Mouse (Mus musculus): ENCODE measurements around the gene Zfp386. TPM values are rescaled to one million over a fixed set of nuclear protein-coding genes. Genes with fewer than 3 reads are reported as not detected.
"Not testable (repeated sequence)": the region's sequence is repeated elsewhere in the genome, so short reads cannot be mapped to it uniquely, and the experiment has no call there.

The Zfp386 gene
- total RNA-seq (2021) = 10 to 100 TPM; 23.7 to 32.0 TPM
- long read RNA-seq, experiment 1, transcript Zfp386-201 (3 exons, 1,958 nt) = major isoform, 15 of 33 reads
- long read RNA-seq, experiment 1, partial matches to known transcripts = 2 of 33 reads
- long read RNA-seq, experiment 1, other reads (novel, unspliced or antisense) = 15 of 33 reads
- long read RNA-seq, experiment 2, transcript Zfp386-201 (3 exons, 1,958 nt) = major isoform, 24 of 45 reads
- long read RNA-seq, experiment 2, partial matches to known transcripts = 3 of 45 reads
- long read RNA-seq, experiment 2, other reads (novel, unspliced or antisense) = 16 of 45 reads

DNA sequence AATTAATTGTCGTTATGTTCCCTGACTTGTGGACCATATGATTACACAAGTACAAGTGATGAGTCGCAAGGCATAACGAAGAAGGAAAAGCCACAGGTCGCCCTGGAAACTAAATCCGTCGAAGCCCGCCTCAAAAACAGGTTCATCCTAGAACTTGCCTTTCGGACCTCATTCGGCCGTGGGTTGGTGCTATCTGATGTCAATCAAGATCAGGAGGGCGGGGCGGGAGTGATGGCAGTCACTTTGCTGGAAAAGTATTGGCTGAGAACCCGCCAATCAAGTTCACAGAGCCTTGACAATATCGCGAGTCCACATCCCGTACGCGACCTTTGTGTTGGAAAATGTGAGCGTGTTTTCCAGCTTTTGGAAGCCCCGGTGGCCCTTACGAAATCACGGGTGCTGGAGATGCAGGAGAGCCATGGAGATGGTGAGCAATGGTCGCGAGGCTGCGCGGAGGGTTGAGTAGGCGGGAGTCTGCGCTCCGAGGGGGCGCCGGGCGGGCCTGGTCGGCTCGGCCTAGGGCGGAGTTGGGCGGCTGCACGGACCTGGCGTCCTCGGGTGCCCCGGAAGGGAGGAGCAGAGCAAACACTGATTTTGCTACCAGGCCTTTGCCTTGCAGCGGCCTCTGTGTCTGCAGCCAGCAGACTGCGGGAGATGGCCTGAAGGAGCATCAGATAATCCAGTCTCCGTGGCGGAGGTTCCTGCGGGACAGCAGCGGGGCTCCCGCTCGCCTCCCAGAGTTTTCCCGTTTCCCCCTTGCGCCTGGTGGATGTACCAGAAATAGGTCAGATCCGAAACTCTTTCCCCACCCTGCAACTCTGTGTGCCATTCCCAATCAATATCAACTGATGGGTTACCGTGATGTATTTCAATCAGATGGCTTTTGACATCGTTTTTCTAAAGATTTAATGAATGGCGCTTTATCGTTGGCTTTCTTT lies at the start of gene Zfp386:
TSS of gene Zfp386 (plus strand) at position 285 of the 938 bp plus-strand sequence.
- peak; percentile 7; the same call in 1 of the 2 replicates for TF ChIP-seq CTCF (IDR thresholded peaks at IDR 0.05)
- intact Hi-C loops (cut with DNase I) = loop anchor here (5.0 kb wide), 1 partner anchor 360 kb away; the partner anchor contains the start of gene Ncapg2
- peak within 1 kb of the TSS; percentile 99 for H3K27ac ChIP-seq
- peak; percentile 98 for DNase-seq
- peak within 1 kb of the TSS; percentile 99 for H3K4me3 ChIP-seq

GRCm38 (mm10) chr12:115999784-116000183 lies 47.7 kb upstream of the Zfp386 start:
- DNase-seq; H3K27ac ChIP-seq; H3K4me3 ChIP-seq; intact Hi-C loops (cut with DNase I): not testable (repeated sequence)

- H3K27ac ChIP-seq; intact Hi-C loops (cut with DNase I); H3K4me3 ChIP-seq; DNase-seq: not testable (repeated sequence)
Observed at GRCm38 (mm10) chr12:116002946-116003345, 44.6 kb upstream of the Zfp386 start.

DNA sequence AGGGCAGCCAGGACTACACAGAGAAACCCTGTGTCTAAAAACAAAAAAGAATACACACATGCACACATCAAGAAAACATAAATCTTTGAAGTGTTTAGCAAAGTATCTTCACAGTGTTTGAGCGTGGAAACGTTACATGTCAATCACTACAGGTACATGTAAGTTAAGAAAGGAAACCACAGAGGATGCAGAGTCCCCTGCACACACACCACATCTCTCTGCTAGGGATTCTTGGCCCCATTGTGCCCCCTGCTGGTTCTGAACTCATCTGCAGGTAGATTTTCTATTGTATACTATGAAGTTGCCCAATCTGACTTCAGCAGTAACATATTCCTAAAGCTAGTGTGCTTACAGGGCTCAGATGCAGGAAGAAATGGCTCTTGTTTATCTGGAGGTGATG lies 36.7 kb upstream of the Zfp386 start:
- Histone ChIP-seq H3K27ac (no peak overlapping the region), H3K4me3 (no peak overlapping the region)
- intact Hi-C loops (cut with DNase I) = no loop called here
- TF ChIP-seq CTCF (IDR thresholded peaks at IDR 0.05) = no peak
- no peak for DNase-seq

- no peak for DNase-seq
- TF ChIP-seq CTCF (IDR thresholded peaks at IDR 0.05) = peak; percentile 70
- no peak overlapping the region for H3K27ac ChIP-seq
- H3K4me3 ChIP-seq = no peak overlapping the region
- intact Hi-C loops (cut with DNase I) = no loop called here
Observed at GRCm38 (mm10) chr12:116028095-116028494, 19.4 kb upstream of the Zfp386 start.

DNA sequence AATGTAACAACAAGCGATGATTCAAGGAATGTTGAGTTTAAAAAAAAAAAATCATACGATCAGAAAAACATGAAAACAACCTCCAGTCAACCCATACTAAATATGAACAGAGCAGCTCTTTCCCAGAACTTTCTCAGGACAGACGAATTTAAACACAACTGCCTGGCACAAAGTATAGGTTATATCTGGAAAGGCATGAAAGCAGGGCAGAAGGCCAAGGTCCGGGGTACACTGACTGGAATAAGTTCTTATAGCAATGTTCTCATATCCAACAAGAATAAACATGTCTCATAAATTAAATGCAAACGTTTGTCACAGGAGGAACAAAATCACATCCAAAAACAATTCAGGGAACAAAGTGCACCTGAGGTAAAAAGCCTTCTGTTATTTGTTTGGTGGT lies 12.2 kb upstream of the Zfp386 start:
- no peak for DNase-seq
- TF ChIP-seq CTCF (IDR thresholded peaks at IDR 0.05) = no peak
- H3K27ac ChIP-seq = no peak overlapping the region
- H3K4me3 ChIP-seq = no peak overlapping the region
- intact Hi-C loops (cut with DNase I) = no loop called here

- no peak overlapping the region for H3K4me3 ChIP-seq
- H3K27ac ChIP-seq = no peak overlapping the region
- no peak for TF ChIP-seq CTCF (IDR thresholded peaks at IDR 0.05)
- DNase-seq = no peak
- intact Hi-C loops (cut with DNase I) = loop anchor here (5.0 kb wide), 1 partner anchor 363 kb away; the partner anchor contains the start of gene Ncapg2
Observed at GRCm38 (mm10) chr12:116044785-116045184, 2.7 kb upstream of the Zfp386 start.

- DNase-seq = no peak
- intact Hi-C loops (cut with DNase I) = loop anchor here (5.0 kb wide), 1 partner anchor 359 kb away; the partner anchor contains the start of gene Ncapg2
- Histone ChIP-seq H3K4me3 (peak overlapping the region; percentile 99), H3K27ac (peak overlapping the region; percentile 99)
- no peak for TF ChIP-seq CTCF (IDR thresholded peaks at IDR 0.05)
Observed at GRCm38 (mm10) chr12:116048766-116049165, 1.2 kb downstream of the Zfp386 start.

DNA sequence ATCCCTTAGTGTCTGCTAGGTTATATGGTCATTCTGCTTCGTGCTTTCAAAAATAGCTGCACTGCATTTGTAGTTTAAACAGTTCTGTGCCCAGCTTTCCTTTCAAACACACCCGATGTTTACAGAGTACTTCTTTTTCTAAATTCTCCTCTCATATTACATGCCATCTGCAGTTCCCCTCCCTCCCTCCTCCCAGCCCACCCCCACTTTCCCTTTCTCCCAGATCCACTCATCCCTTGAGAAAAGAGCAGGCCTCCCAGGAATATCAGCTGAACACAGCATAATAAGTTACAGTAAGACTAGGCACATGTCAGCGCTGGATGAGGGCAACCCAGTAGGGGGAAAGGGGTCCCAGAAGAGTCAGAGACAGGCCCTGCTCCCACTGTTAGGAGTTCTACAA lies 1.7 kb downstream of the Zfp386 start:
- Histone ChIP-seq H3K27ac (peak overlapping the region; percentile 99), H3K4me3 (peak overlapping the region; percentile 99)
- intact Hi-C loops (cut with DNase I) = loop anchor here (5.0 kb wide), 1 partner anchor 358 kb away; the partner anchor contains the start of gene Ncapg2
- no peak for DNase-seq
- TF ChIP-seq CTCF (IDR thresholded peaks at IDR 0.05) = no peak

GRCm38 (mm10) chr12:116049701-116050100 lies 2.2 kb downstream of the Zfp386 start:
- Histone ChIP-seq H3K4me3 (peak overlapping the region; percentile 99), H3K27ac (peak overlapping the region; percentile 99)
- peak; percentile 57 for TF ChIP-seq CTCF (IDR thresholded peaks at IDR 0.05)
- peak; percentile 17 for DNase-seq
- intact Hi-C loops (cut with DNase I) = loop anchor here (5.0 kb wide), 1 partner anchor 358 kb away; the partner anchor contains the start of gene Ncapg2

DNA sequence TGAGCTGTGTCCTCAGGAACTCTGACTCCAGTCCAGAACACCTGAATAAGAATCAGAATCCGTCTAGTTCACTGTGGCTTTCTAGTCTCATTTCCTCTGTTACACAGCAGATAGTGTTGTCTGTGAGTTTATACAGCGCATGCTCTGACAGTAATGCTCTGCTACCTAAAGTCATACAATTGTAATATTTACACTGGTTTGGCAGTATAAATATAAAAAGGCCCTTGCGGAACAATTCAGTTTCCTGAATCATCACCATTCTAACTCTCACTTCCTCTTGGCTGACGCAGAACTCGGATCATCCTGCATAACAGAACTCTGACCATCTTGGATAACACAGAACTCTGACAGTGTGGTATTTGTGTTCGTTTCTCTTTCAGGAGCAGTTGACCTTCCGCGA lies 6.8 kb downstream of the Zfp386 start:
- DNase-seq = no peak
- H3K4me3 ChIP-seq = no peak overlapping the region
- intact Hi-C loops (cut with DNase I) = no loop called here
- no peak overlapping the region for H3K27ac ChIP-seq
- TF ChIP-seq CTCF (IDR thresholded peaks at IDR 0.05) = no peak

DNA sequence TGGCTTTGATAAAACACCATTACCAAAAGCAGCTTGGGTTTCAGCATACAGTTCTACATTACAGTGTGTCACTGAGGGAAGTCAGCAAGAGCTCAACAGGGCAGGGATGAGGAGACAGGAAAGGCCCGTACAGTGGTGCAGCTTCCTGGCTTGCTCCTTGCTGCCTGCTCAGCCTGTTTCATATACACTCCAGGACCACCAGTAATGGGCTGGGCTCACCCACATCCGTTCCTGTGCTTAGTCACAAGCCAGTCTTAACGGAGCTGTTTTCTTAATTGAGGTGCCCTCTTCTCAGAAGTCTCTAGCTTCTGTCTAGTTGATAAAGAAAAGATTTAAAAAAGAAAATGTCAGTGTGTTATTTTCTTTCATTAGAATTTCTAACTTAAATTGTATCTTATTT lies 8.6 kb downstream of the Zfp386 start:
- intact Hi-C loops (cut with DNase I) = no loop called here
- DNase-seq = no peak
- no peak for TF ChIP-seq CTCF (IDR thresholded peaks at IDR 0.05)

More for the DNA sequence above, 8.6 kb downstream of the Zfp386 start:
- Histone ChIP-seq H3K4me3 (no peak overlapping the region), H3K27ac (no peak overlapping the region)

All from gastrocnemius, adult 2 months (tissue).